Mouse (Mus musculus) embryo, embryonic 9.5 days (tissue): ENCODE results near the gene Car12.
"Not testable (repeated sequence)": the region's sequence is repeated elsewhere in the genome, so short reads cannot be mapped to it uniquely, and the experiment has no call there.

Experiments used
- DNase-seq: peaks from one replicate; pipeline ENCODE4 v3.0.0-alpha.2; 2017; ENCODE audit errors: extremely low spot score

Gene Car12

GRCm38 (mm10) chr9:66770701-66771100 is 57.2 kb downstream of the Car12 start:
- DNase-seq: no peak

GRCm38 (mm10) chr9:66784552-66784951 is 71.1 kb downstream of the Car12 start:
- not testable (repeated sequence) for DNase-seq

- DNase-seq: peak; percentile 35
Observed at GRCm38 (mm10) chr9:66787821-66788220, 74.3 kb downstream of the Car12 start.

GRCm38 (mm10) chr9:66794629-66795463 is 81.4 kb downstream of the Car12 start:
- DNase-seq: no peak

GRCm38 (mm10) chr9:66795464-66796324 is 82.2 kb downstream of the Car12 start, which contains the start of gene Aph1b:
TSS of gene Aph1b (minus strand) at chr9:66795490.
- peak; percentile 99 for DNase-seq

- DNase-seq: no peak
Observed at GRCm38 (mm10) chr9:66796739-66797138, 83.3 kb downstream of the Car12 start, which contains the start of gene Gm10647. TSS of gene Gm10647 (plus strand) at chr9:66797039.

- no peak for DNase-seq
Observed at GRCm38 (mm10) chr9:66801947-66802346, 88.5 kb downstream of the Car12 start.

GRCm38 (mm10) chr9:66805951-66806350 is 92.5 kb downstream of the Car12 start:
- DNase-seq: peak; percentile 50

- DNase-seq: no peak
Observed at GRCm38 (mm10) chr9:66813392-66813791, 99.9 kb downstream of the Car12 start.
